12 mouse cellular contexts compared by ENCODE assay signal in the genomic region with DNA sequence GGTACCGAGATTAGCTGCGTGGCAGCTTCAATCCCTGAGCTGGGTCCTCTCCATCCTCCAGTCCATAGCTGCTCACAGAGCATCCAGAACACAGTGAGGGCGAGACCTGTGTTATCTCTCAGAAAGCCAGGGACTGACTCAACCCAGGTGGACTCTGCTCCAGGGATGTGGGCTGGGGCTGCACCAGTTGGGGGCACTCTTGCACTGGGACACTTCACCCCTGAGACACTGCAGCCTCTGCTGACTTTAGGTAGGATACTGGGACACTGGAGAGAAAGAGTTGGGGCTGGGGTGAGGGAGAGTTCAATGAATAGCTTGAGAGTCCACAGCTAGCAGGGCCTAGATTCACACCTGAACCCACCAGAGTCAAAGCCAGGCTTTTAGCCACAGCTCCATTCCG.
DNase-seq lines count a peak whose midpoint lies in the region; ATAC-seq and TF ChIP-seq lines count a peak whose summit lies in the region.
"Had no signal": no experiment of that assay in that cellular context is flagged by ENCODE, and none has a peak within 500 bp of the region (broad histone marks: within the 10 kb centered on the region; RNA-seq: fewer than 3 reads in every experiment).

No protein-coding gene starts in this region.

- no peaks in the 10 kb centered on the region for H3K9me3 ChIP-seq in ES-Bruce4 (replicated peaks; ENCODE audit: control insufficient read depth, insufficient read depth, low read length, poor library complexity, severe bottlenecking)

- no peak for ATAC-seq in megakaryocyte-erythroid progenitor cell, adult 5-6 weeks (replicated peaks; ENCODE audit: low FRiP score, low TSS enrichment, poor library complexity, severe bottlenecking)

- no peaks in the 10 kb centered on the region for H3K27me3 ChIP-seq in ES-Bruce4 (ENCODE audit: control insufficient read depth, insufficient read depth, low read length, poor library complexity, severe bottlenecking)

- no peak overlapping the region for H3K9ac ChIP-seq in ES-Bruce4 (ENCODE audit: low read depth, poor library complexity, severe bottlenecking)

- H3K4me3 ChIP-seq in layer of hippocampus, adult 2 months: no peak overlapping the region
- no peak overlapping the region for H3K4me3 ChIP-seq in ES-Bruce4 (ENCODE audit: low read depth, low read length)
- H3K4me3 ChIP-seq: erythroblast, embryonic 14.5 days had no signal

- peaks cover 2% of the 10 kb centered on the region for H3K4me1 ChIP-seq in ES-Bruce4 (ENCODE audit: control insufficient read depth, insufficient read depth, low read length)

- H3K36me3 ChIP-seq in ES-Bruce4 (ENCODE audit: control insufficient read depth, insufficient read depth, low read length, poor library complexity, severe bottlenecking): no peaks in the 10 kb centered on the region

- no peak for TF ChIP-seq POLR2A in ES-Bruce4 (IDR thresholded peaks at IDR 0.05; ENCODE audit: insufficient read depth, low read length)
- no peak for TF ChIP-seq POLR2A in brain, embryonic 14.5 days (IDR thresholded peaks at IDR 0.05; ENCODE audit: borderline replicate concordance, extremely low read depth, insufficient read depth, insufficient read length, poor library complexity, severe bottlenecking)

- H3K27ac ChIP-seq in layer of hippocampus, adult 2 months: no peak overlapping the region
- H3K27ac ChIP-seq in ES-Bruce4 (ENCODE audit: insufficient read depth, low read length): no peak overlapping the region

- TF ChIP-seq CTCF in layer of hippocampus, adult 2 months (conservative IDR thresholded peaks at IDR 0.05): peak; percentile 33; the same call in 1 of the 2 replicates
- peak; percentile 84 for TF ChIP-seq CTCF in ES-Bruce4 (IDR thresholded peaks at IDR 0.05; ENCODE audit: low read depth, low read length)
- TF ChIP-seq CTCF in brain, embryonic 14.5 days (IDR thresholded peaks at IDR 0.05; ENCODE audit: borderline replicate concordance, extremely low read depth, insufficient read depth, insufficient read length): peak; percentile 23; the same call in 1 of the 2 replicates

- DNase-seq in adrenal gland, adult (ENCODE audit: inconsistent age in 2 of 2, low spot score in 1 of 2): peak; percentile 32 to 69
- DNase-seq in adrenal gland, adult 8-10 months: no peak
- no peak for DNase-seq in layer of hippocampus, adult 2 months (ENCODE audit: low spot score in 2 of 2)
- no peak for DNase-seq in layer of hippocampus, adult 11-12 months (ENCODE audit: low spot score)
- no peak for DNase-seq in brain, embryonic 14.5 days (ENCODE audit: low read depth)
- no peak for DNase-seq in right cerebral cortex, postnatal 36 days (ENCODE audit: low spot score in 2 of 2)
- DNase-seq: cerebellum, postnatal 14 days; heart, postnatal 14 days; right cerebral cortex, postnatal 14 days had no signal

- TF ChIP-seq EP300 in ES-Bruce4 (IDR thresholded peaks at IDR 0.05; ENCODE audit: insufficient read depth, low read depth, low read length): 0 out of 2 replicates have a peak, but pooled peaks have one; percentile 43

Comparison
In these comparisons a context has a peak if more than half of its experiments do, and no peak if none do; other contexts are left out.
1. DNase-seq: peak in adrenal gland, adult (2 of 2); none in adrenal gland, adult 8-10 months (single experiment), layer of hippocampus, adult 2 months (0 of 2), layer of hippocampus, adult 11-12 months (single experiment), brain, embryonic 14.5 days (single experiment) and right cerebral cortex, postnatal 36 days (0 of 2).
2. CTCF ChIP-seq: peak in every context shown above with its lines; median percentile 84 in ES-Bruce4; 33 in layer of hippocampus, adult 2 months; 23 in brain, embryonic 14.5 days.